Mouse (Mus musculus) heart, adult 10 weeks (tissue): ENCODE measurements around the gene Thoc7. TPM values are rescaled to one million over a fixed set of nuclear protein-coding genes. Genes with fewer than 3 reads are reported as not detected.

Experiments used
- polyA plus RNA-seq: library from polyadenylated mRNA; stranded (reverse); fragments of 350-450 nt; fragmentation: Illumina TruSeq; extraction: RNeasy Lipid Tissue Mini Kit (QIAGEN cat#74804); gene quantifications from one replicate; pipeline ENCODE4 v1.2.3, GENCODE M21; 2014; ENCODE audit warnings: low read depth, low replicate concordance

Thoc7 gene
- polyA plus RNA-seq: 102 TPM

GRCm38 (mm10) chr14:13961401-13962112, at the start of gene Thoc7, which contains the start of gene Atxn7:
Thoc7 (minus strand) TSS chr14:13961852.
Atxn7 (plus strand) TSS chr14:13961440.

GRCm38 (mm10) chr14:13914387-13915082, 47.1 kb downstream of the Thoc7 start, which contains the start of gene Gm281:
Gm281 (minus strand) TSS chr14:13914478.

Other genes starting within 250 kb of the Thoc7 start
- gene Gm281, start 47.4 kb downstream of the Thoc7 start, polyA plus RNA-seq: not detected
- 12.2 TPM for gene Atxn7, start 412 bp downstream of the Thoc7 start, polyA plus RNA-seq
- gene Psmd6, start 159.1 kb upstream of the Thoc7 start, polyA plus RNA-seq: 94.0 TPM
- not detected for gene Olfr720, start 225.0 kb upstream of the Thoc7 start, polyA plus RNA-seq